Mouse (Mus musculus): ENCODE results near the gene D11Wsu47e.

- no peak for TF ChIP-seq CTCF (IDR thresholded peaks at IDR 0.05; ENCODE audit: low read depth)
- TF ChIP-seq EP300 (IDR thresholded peaks at IDR 0.05; ENCODE audit: low read depth): no peak
Measured at GRCm38 (mm10) chr11:113729239-113729638, 45.0 kb downstream of the D11Wsu47e start.
